Mouse (Mus musculus): Measurements from ENCODE around the gene Heatr1. TPM values are rescaled to one million over a fixed set of nuclear protein-coding genes. Genes with fewer than 3 reads are reported as not detected.

The Heatr1 gene
- polyA plus RNA-seq (2015; fragmentation: Nextera tagmentation; extraction: Ambion mirVana), result 13.7 and 15.6 TPM in 2 replicates

- Histone ChIP-seq H3K4me2 (replicated peaks) (peak within 1 kb of the TSS; percentile 91), H3K9me3 (no peaks in the 10 kb centered on the region), H3K27me3 (no peaks in the 10 kb centered on the region), H3K4me1 (peaks cover 14% of the 10 kb centered on the region), H3K4me3 (peak within 1 kb of the TSS; percentile 90), H3K36me3 (peaks cover 19% of the 10 kb centered on the region), H3K9ac (replicated peaks) (peak within 1 kb of the TSS; percentile 52), H3K27ac (replicated peaks) (peak within 1 kb of the TSS; percentile 71)
- WGBS, result under 1% methylated on average over 43 of the region's 43 CpGs
- peak; percentile 97 for ATAC-seq (replicated peaks)
These were observed at the start of gene Heatr1 for GRCm38 (mm10) chr13:12394609-12395505. TSS of gene Heatr1 (plus strand) at chr13:12395027.

GRCm38 (mm10) chr13:12346837-12347236 is 48.0 kb upstream of the Heatr1 start:
- no peak for ATAC-seq (replicated peaks)
- Histone ChIP-seq H3K9ac (replicated peaks) (no peak overlapping the region), H3K4me1 (no peaks in the 10 kb centered on the region), H3K27me3 (no peaks in the 10 kb centered on the region), H3K4me2 (replicated peaks) (no peak overlapping the region), H3K4me3 (no peak overlapping the region), H3K27ac (replicated peaks) (no peak overlapping the region), H3K36me3 (no peaks in the 10 kb centered on the region), H3K9me3 (no peaks in the 10 kb centered on the region)
- 59% methylated on average over 3 of the region's 3 CpGs for WGBS

- no peaks in the 10 kb centered on the region for H3K4me1 ChIP-seq
- no peaks in the 10 kb centered on the region for H3K9me3 ChIP-seq
- 78% methylated on average over 13 of the region's 13 CpGs for WGBS
- H3K27me3 ChIP-seq, result no peaks in the 10 kb centered on the region
- no peak overlapping the region for H3K9ac ChIP-seq (replicated peaks)
- ATAC-seq (replicated peaks), result no peak
- no peak overlapping the region for H3K27ac ChIP-seq (replicated peaks)
- no peaks in the 10 kb centered on the region for H3K36me3 ChIP-seq
- no peak overlapping the region for H3K4me2 ChIP-seq (replicated peaks)
- H3K4me3 ChIP-seq, result no peak overlapping the region
These were observed 45.5 kb upstream of the Heatr1 start for GRCm38 (mm10) chr13:12349197-12349824.

GRCm38 (mm10) chr13:12356184-12356583 is 38.6 kb upstream of the Heatr1 start:
- Histone ChIP-seq H3K4me1 (no peaks in the 10 kb centered on the region), H3K4me2 (replicated peaks) (no peak overlapping the region), H3K9me3 (no peaks in the 10 kb centered on the region), H3K4me3 (no peak overlapping the region), H3K36me3 (no peaks in the 10 kb centered on the region), H3K9ac (replicated peaks) (no peak overlapping the region), H3K27ac (replicated peaks) (no peak overlapping the region), H3K27me3 (no peaks in the 10 kb centered on the region)
- no peak for ATAC-seq (replicated peaks)
- 79% methylated on average over 4 of the region's 4 CpGs for WGBS

GRCm38 (mm10) chr13:12357554-12357953 is 37.3 kb upstream of the Heatr1 start:
- ATAC-seq (replicated peaks), result no peak
- no peak overlapping the region for H3K4me2 ChIP-seq (replicated peaks)
- no peaks in the 10 kb centered on the region for H3K36me3 ChIP-seq
- WGBS, result 85% methylated on average over 5 of the region's 5 CpGs
- no peaks in the 10 kb centered on the region for H3K4me1 ChIP-seq
- no peaks in the 10 kb centered on the region for H3K9me3 ChIP-seq
- H3K27ac ChIP-seq (replicated peaks), result no peak overlapping the region
- no peak overlapping the region for H3K9ac ChIP-seq (replicated peaks)
- no peaks in the 10 kb centered on the region for H3K27me3 ChIP-seq
- H3K4me3 ChIP-seq, result no peak overlapping the region

GRCm38 (mm10) chr13:12361486-12361885 is 33.3 kb upstream of the Heatr1 start:
- no peak for ATAC-seq (replicated peaks)
- 81% methylated on average over 4 of the region's 4 CpGs for WGBS
- Histone ChIP-seq H3K36me3 (no peaks in the 10 kb centered on the region), H3K9ac (replicated peaks) (no peak overlapping the region), H3K4me3 (no peak overlapping the region), H3K4me1 (no peaks in the 10 kb centered on the region), H3K4me2 (replicated peaks) (no peak overlapping the region), H3K9me3 (no peaks in the 10 kb centered on the region), H3K27ac (replicated peaks) (no peak overlapping the region), H3K27me3 (no peaks in the 10 kb centered on the region)

- 0 out of 2 replicates have a peak, but pooled peaks have one; percentile 43 for ATAC-seq (replicated peaks)
- 55% methylated on average over 8 of the region's 8 CpGs for WGBS
- Histone ChIP-seq H3K4me2 (replicated peaks) (no peak overlapping the region), H3K9ac (replicated peaks) (no peak overlapping the region), H3K27ac (replicated peaks) (no peak overlapping the region), H3K27me3 (no peaks in the 10 kb centered on the region), H3K9me3 (no peaks in the 10 kb centered on the region), H3K4me1 (no peaks in the 10 kb centered on the region), H3K4me3 (no peak overlapping the region), H3K36me3 (no peaks in the 10 kb centered on the region)
These were observed 25.7 kb upstream of the Heatr1 start for GRCm38 (mm10) chr13:12369041-12369621.

- H3K36me3 ChIP-seq, result no peaks in the 10 kb centered on the region
- no peak overlapping the region for H3K4me3 ChIP-seq
- H3K27ac ChIP-seq (replicated peaks), result no peak overlapping the region
- H3K27me3 ChIP-seq, result no peaks in the 10 kb centered on the region
- ATAC-seq (replicated peaks), result no peak
- 86% methylated on average over 11 of the region's 11 CpGs for WGBS
- no peaks in the 10 kb centered on the region for H3K4me1 ChIP-seq
- H3K9me3 ChIP-seq, result no peaks in the 10 kb centered on the region
- H3K4me2 ChIP-seq (replicated peaks), result no peak overlapping the region
- no peak overlapping the region for H3K9ac ChIP-seq (replicated peaks)
These were observed 24.9 kb upstream of the Heatr1 start for GRCm38 (mm10) chr13:12369930-12370329.

- WGBS, result 88% methylated on average over 3 of the region's 3 CpGs
These were observed 22.1 kb upstream of the Heatr1 start for GRCm38 (mm10) chr13:12372755-12373154.

GRCm38 (mm10) chr13:12376778-12377177 is 18.0 kb upstream of the Heatr1 start:
- Histone ChIP-seq H3K27me3 (no peaks in the 10 kb centered on the region), H3K36me3 (no peaks in the 10 kb centered on the region), H3K4me2 (replicated peaks) (no peak overlapping the region), H3K9me3 (no peaks in the 10 kb centered on the region), H3K4me1 (no peaks in the 10 kb centered on the region), H3K9ac (replicated peaks) (no peak overlapping the region), H3K4me3 (no peak overlapping the region), H3K27ac (replicated peaks) (no peak overlapping the region)
- ATAC-seq (replicated peaks), result no peak
- WGBS, result 61% methylated on average over 1 of the region's 1 CpGs

More at GRCm38 (mm10) chr13:12372755-12373154, 22.1 kb upstream of the Heatr1 start:
- Histone ChIP-seq H3K9ac (replicated peaks) (no peak overlapping the region), H3K4me1 (no peaks in the 10 kb centered on the region), H3K27ac (replicated peaks) (no peak overlapping the region), H3K4me3 (no peak overlapping the region), H3K4me2 (replicated peaks) (no peak overlapping the region), H3K36me3 (no peaks in the 10 kb centered on the region), H3K27me3 (no peaks in the 10 kb centered on the region), H3K9me3 (no peaks in the 10 kb centered on the region)
- no peak for ATAC-seq (replicated peaks)

- ATAC-seq (replicated peaks), result no peak
- no peak overlapping the region for H3K4me2 ChIP-seq (replicated peaks)
- H3K9ac ChIP-seq (replicated peaks), result no peak overlapping the region
- no peaks in the 10 kb centered on the region for H3K9me3 ChIP-seq
- H3K4me3 ChIP-seq, result no peak overlapping the region
- no peaks in the 10 kb centered on the region for H3K36me3 ChIP-seq
- no peaks in the 10 kb centered on the region for H3K4me1 ChIP-seq
- H3K27ac ChIP-seq (replicated peaks), result no peak overlapping the region
- H3K27me3 ChIP-seq, result no peaks in the 10 kb centered on the region
These were observed 10.0 kb upstream of the Heatr1 start for GRCm38 (mm10) chr13:12384796-12385195.

- no peak overlapping the region for H3K4me3 ChIP-seq
- no peak for ATAC-seq (replicated peaks)
- H3K9ac ChIP-seq (replicated peaks), result no peak overlapping the region
- H3K9me3 ChIP-seq, result no peaks in the 10 kb centered on the region
- H3K4me1 ChIP-seq, result no peaks in the 10 kb centered on the region
- H3K4me2 ChIP-seq (replicated peaks), result no peak overlapping the region
- no peaks in the 10 kb centered on the region for H3K36me3 ChIP-seq
- no peak overlapping the region for H3K27ac ChIP-seq (replicated peaks)
- H3K27me3 ChIP-seq, result no peaks in the 10 kb centered on the region
These were observed 8.5 kb upstream of the Heatr1 start for GRCm38 (mm10) chr13:12386286-12386685.
